Mouse (Mus musculus) midbrain, embryonic 12.5 days (tissue): ENCODE results near the gene Asf1b. TPM values are rescaled to one million over a fixed set of nuclear protein-coding genes. Genes with fewer than 3 reads are reported as not detected.

Experiments
- ATAC-seq: fragments of 200-750 bp; cut with Nextera tagmentation; 2 replicates; pipeline ENCODE4 v1.8.0; 2017; ENCODE audit warnings: low read depth, moderate TSS enrichment, moderate library complexity; ENCODE audit not compliant: low FRiP score
- H3K27ac ChIP-seq: fragments of 300-500 bp; sonication (generic); replicated peaks from 2 replicates; pipeline ENCODE4 v1.5.1; 2016; ENCODE audit warnings: mild to moderate bottlenecking
- H3K27me3 ChIP-seq: fragments of 300-500 bp; sonication (generic); 2 replicates; pipeline ENCODE4 v1.6.1; 2016; ENCODE audit warnings: mild to moderate bottlenecking
- H3K36me3 ChIP-seq: fragments of 300-500 bp; sonication (generic); 2 replicates; pipeline ENCODE4 v1.6.1; 2016
- H3K4me1 ChIP-seq: fragments of 300-500 bp; sonication (generic); 2 replicates; pipeline ENCODE4 v1.6.1; 2016
- H3K4me2 ChIP-seq: fragments of 300-500 bp; sonication (generic); replicated peaks from 2 replicates; pipeline ENCODE4 v1.6.1; 2016; ENCODE audit warnings: mild to moderate bottlenecking, moderate library complexity
- H3K4me3 ChIP-seq: fragments of 300-500 bp; sonication (generic); 2 replicates; pipeline ENCODE4 v1.5.1; 2016; ENCODE audit warnings: mild to moderate bottlenecking
- H3K9ac ChIP-seq: fragments of 300-500 bp; sonication (generic); replicated peaks from 2 replicates; pipeline ENCODE4 v1.6.1; 2016; ENCODE audit warnings: mild to moderate bottlenecking, moderate library complexity
- H3K9me3 ChIP-seq: fragments of 300-500 bp; sonication (generic); 2 replicates; pipeline ENCODE4 v1.6.1; 2016; ENCODE audit warnings: mild to moderate bottlenecking
- WGBS: fragments of 180-500 bp; shearing (Covaris S2); methylation state at CpG from one replicate; pipeline ENCODE4 v1.1.7; 2016; 5-methylcytosine and 5-hydroxymethylcytosine counted together
- polyA plus RNA-seq: library from polyadenylated mRNA; unstranded; fragments of >200 nt; fragmentation: Nextera tagmentation; extraction: Ambion mirVana; gene quantifications from 2 replicates; pipeline ENCODE4 v1.2.1, GENCODE M21; 2016

The Asf1b gene
- polyA plus RNA-seq: 58.8 and 62.8 TPM in 2 replicates

DNA sequence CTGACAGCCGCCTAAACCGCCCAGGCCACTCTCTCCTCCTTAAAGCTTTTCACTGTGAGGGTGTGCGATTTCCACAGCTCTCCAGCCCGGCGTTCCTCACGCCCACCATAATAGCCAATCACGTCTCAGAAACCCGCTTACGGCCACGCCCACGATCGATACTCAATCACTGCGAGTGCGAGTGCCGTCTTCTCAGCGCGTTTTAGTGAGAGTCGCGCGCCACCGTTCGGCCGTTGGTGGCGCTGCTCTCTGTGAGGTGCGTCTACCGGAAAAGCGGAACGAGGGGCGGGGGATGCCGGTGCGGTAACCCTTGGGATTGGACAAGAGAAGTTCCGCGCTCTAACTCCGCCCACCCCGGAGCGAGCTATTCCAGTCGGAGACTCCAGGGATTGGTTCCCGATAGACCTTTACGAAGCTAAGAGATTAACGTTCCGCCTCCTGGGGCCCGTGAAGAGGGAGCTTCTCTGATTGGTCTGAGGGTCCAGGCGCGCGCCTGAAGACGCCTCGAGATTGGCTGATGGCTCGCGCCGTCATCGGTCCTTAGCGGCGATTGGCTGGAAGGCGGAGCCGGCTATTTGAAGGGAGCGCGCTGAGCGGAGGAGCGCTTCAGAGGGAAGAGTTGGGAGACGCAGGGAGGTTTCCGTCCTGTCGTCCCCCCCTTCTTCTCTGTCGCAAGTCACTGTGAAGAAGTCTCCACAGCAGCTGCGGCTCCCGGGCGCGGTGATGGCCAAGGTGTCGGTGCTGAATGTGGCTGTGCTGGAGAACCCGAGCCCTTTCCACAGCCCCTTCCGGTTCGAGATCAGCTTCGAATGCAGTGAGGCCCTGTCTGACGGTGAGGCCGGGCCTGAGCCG, at the start of gene Asf1b, which contains the start of gene Gm10644:
Gene Asf1b, plus strand, starts transcription at position 402 of the 852 bp plus-strand sequence.
Gene Gm10644, minus strand, starts transcription at position 100 of the 852 bp plus-strand sequence.
- Histone ChIP-seq H3K4me3 (peak within 1 kb of the TSS; percentile 59), H3K27ac (0 out of 2 replicates have a peak within 1 kb of the TSS, but pooled peaks have one; percentile 11), H3K9me3 (no peaks in the 10 kb centered on the region), H3K4me1 (peaks cover 17% of the 10 kb centered on the region), H3K9ac (peak within 1 kb of the TSS; percentile 62), H3K27me3 (no peaks in the 10 kb centered on the region), H3K4me2 (peak within 1 kb of the TSS; percentile 82), H3K36me3 (no peaks in the 10 kb centered on the region)
- WGBS: under 1% methylated on average over 75 of the region's 75 CpGs
- peak; percentile 99 for ATAC-seq

- H3K9ac ChIP-seq: peak overlapping the region; percentile 20; the same call in 1 of the 2 replicates
- ATAC-seq: no peak
- no peak overlapping the region for H3K4me3 ChIP-seq
- 86% methylated on average over 6 of the region's 6 CpGs for WGBS
- H3K9me3 ChIP-seq: no peaks in the 10 kb centered on the region
- no peaks in the 10 kb centered on the region for H3K27me3 ChIP-seq
- peaks cover 36% of the 10 kb centered on the region for H3K4me1 ChIP-seq
- H3K4me2 ChIP-seq: no peak overlapping the region
- no peaks in the 10 kb centered on the region for H3K36me3 ChIP-seq
- H3K27ac ChIP-seq: no peak overlapping the region
Observed at GRCm38 (mm10) chr8:83908583-83908982, 46.7 kb upstream of the Asf1b start.

GRCm38 (mm10) chr8:83909311-83909710, 46.0 kb upstream of the Asf1b start:
- 50% methylated on average over 7 of the region's 8 CpGs for WGBS

GRCm38 (mm10) chr8:83911809-83912731, 43.2 kb upstream of the Asf1b start:
- Histone ChIP-seq H3K9me3 (no peaks in the 10 kb centered on the region), H3K27me3 (no peaks in the 10 kb centered on the region), H3K4me2 (no peak overlapping the region), H3K4me3 (no peak overlapping the region), H3K4me1 (peaks cover 34% of the 10 kb centered on the region), H3K9ac (no peak overlapping the region), H3K36me3 (no peaks in the 10 kb centered on the region), H3K27ac (no peak overlapping the region)
- 83% methylated on average over 5 of the region's 5 CpGs for WGBS
- no peak for ATAC-seq

More at GRCm38 (mm10) chr8:83909311-83909710, 46.0 kb upstream of the Asf1b start:
- Histone ChIP-seq H3K4me1 (peaks cover 30% of the 10 kb centered on the region), H3K27me3 (no peaks in the 10 kb centered on the region), H3K4me2 (no peak overlapping the region), H3K4me3 (no peak overlapping the region), H3K27ac (no peak overlapping the region), H3K9me3 (no peaks in the 10 kb centered on the region), H3K9ac (peak overlapping the region; percentile 20), H3K36me3 (no peaks in the 10 kb centered on the region)
- no peak for ATAC-seq

- Histone ChIP-seq H3K4me1 (peaks cover 21% of the 10 kb centered on the region), H3K9ac (no peak overlapping the region)
- 88% methylated on average over 3 of the region's 3 CpGs for WGBS
Observed at GRCm38 (mm10) chr8:83914232-83914631, 41.1 kb upstream of the Asf1b start.

DNA sequence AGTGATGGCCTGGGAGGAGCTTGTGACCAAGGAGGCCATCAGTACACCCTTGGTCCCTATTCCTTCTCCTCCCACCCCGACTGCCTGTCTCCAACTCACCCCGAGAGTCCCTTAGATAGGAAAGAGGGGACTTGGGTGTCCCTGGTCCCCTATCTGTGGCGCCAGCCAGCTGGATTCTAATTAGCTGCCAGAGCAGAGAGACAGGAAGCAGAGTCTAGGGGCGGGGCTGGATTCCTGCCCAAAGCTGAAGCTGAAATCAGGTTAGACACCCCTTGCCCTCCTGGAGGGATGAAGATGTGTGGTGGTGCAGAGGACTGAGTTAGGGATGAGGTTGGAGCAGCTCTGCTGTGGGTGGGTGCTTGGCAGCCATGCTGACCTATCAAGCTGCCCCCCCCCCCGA, 40.4 kb upstream of the Asf1b start:
- Histone ChIP-seq H3K27ac (no peak overlapping the region), H3K36me3 (peaks cover 8% of the 10 kb centered on the region; the same call in 1 of the 2 replicates), H3K9me3 (no peaks in the 10 kb centered on the region), H3K27me3 (no peaks in the 10 kb centered on the region), H3K4me1 (peaks cover 17% of the 10 kb centered on the region), H3K9ac (no peak overlapping the region), H3K4me2 (no peak overlapping the region), H3K4me3 (no peak overlapping the region)
- no peak for ATAC-seq
- 79% methylated on average over 5 of the region's 5 CpGs for WGBS

More at GRCm38 (mm10) chr8:83914232-83914631, 41.1 kb upstream of the Asf1b start:
- no peak for ATAC-seq
- Histone ChIP-seq H3K27ac (no peak overlapping the region), H3K4me3 (no peak overlapping the region), H3K9me3 (no peaks in the 10 kb centered on the region), H3K27me3 (no peaks in the 10 kb centered on the region), H3K4me2 (no peak overlapping the region), H3K36me3 (peaks cover 2% of the 10 kb centered on the region; the same call in 1 of the 2 replicates)

DNA sequence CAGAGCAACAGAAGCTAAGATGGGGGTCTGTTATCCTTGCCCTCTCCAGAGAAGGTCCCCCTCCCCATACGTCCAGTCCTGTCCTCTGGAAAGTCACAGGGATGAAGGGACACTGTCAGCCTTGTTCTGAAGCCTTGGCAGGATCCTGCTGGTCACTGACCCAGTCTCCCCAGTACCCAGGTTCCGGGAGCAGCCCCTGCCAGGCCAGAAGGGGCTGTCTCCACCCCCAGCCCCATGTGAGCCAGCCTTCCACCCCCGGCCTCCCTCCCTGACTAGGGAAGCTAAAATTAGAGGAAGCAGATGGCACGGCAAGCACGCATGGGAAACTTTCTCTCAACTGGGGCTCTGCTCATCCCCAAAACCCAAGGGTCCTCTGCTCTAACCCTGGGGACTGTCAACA, 39.3 kb upstream of the Asf1b start:
- Histone ChIP-seq H3K27ac (no peak overlapping the region), H3K9ac (no peak overlapping the region), H3K4me2 (no peak overlapping the region), H3K27me3 (no peaks in the 10 kb centered on the region), H3K9me3 (no peaks in the 10 kb centered on the region), H3K4me1 (peaks cover 15% of the 10 kb centered on the region), H3K36me3 (peaks cover 16% of the 10 kb centered on the region), H3K4me3 (no peak overlapping the region)
- ATAC-seq: no peak
- WGBS: 82% methylated on average over 5 of the region's 5 CpGs

DNA sequence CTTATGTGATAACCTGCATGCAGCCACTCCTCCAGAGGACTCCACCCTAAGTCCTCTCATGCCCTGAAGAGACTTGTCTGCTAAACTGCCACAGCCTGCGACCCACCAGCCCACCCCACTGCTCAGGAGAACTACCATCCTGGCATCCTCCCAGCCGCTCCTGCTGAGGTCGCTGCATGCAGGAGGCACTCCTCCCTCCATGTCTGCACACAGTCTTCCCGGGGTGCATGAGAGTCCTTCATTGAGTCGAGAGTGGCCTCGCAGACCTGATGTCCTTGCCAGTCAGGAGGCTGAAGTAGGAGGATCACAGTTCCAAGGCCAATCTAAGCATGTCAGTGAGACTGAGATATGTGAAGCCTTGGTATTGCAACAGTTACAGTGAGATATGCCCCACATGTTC, 37.7 kb upstream of the Asf1b start:
- no peak for ATAC-seq
- Histone ChIP-seq H3K27me3 (no peaks in the 10 kb centered on the region), H3K27ac (no peak overlapping the region), H3K9ac (no peak overlapping the region), H3K4me2 (no peak overlapping the region), H3K36me3 (peaks cover 28% of the 10 kb centered on the region), H3K9me3 (no peaks in the 10 kb centered on the region), H3K4me3 (no peak overlapping the region), H3K4me1 (peaks cover 15% of the 10 kb centered on the region)
- WGBS: 84% methylated on average over 6 of the region's 6 CpGs

DNA sequence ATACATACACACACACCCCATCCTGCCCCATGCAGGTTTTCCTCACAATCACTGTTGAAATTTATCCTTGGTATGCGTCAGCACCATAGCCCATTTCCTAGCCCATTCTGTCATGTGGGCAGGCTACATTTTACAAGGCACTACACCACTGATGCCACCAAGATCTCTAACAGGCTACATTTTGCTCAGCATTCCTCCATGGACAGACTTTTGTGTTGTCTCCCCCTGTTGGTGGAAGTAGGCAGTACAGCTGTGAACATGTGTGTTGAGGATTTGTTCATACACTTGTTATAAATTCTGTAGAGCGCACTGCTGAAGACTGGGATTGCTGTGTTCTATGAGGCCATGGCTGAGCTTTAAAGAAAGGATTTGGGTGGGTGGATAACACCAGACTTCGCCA, 33.7 kb upstream of the Asf1b start:
- H3K9me3 ChIP-seq: no peaks in the 10 kb centered on the region
- 0 out of 2 replicates have a peak overlapping the region, but pooled peaks have one; percentile 10 for H3K27ac ChIP-seq
- no peaks in the 10 kb centered on the region for H3K4me1 ChIP-seq
- H3K9ac ChIP-seq: no peak overlapping the region
- H3K4me3 ChIP-seq: no peak overlapping the region
- no peaks in the 10 kb centered on the region for H3K27me3 ChIP-seq
- ATAC-seq: no peak
- no peak overlapping the region for H3K4me2 ChIP-seq
- peaks cover 59% of the 10 kb centered on the region for H3K36me3 ChIP-seq
- 73% methylated on average over 3 of the region's 3 CpGs for WGBS

- no peak overlapping the region for H3K27ac ChIP-seq
- no peaks in the 10 kb centered on the region for H3K27me3 ChIP-seq
- H3K36me3 ChIP-seq: peaks cover 68% of the 10 kb centered on the region
- ATAC-seq: no peak
- 94% methylated on average over 8 of the region's 8 CpGs for WGBS
- H3K4me1 ChIP-seq: no peaks in the 10 kb centered on the region
- no peak overlapping the region for H3K4me2 ChIP-seq
- no peaks in the 10 kb centered on the region for H3K9me3 ChIP-seq
- no peak overlapping the region for H3K9ac ChIP-seq
- no peak overlapping the region for H3K4me3 ChIP-seq
Observed at GRCm38 (mm10) chr8:83922727-83923126, 32.6 kb upstream of the Asf1b start.

- Histone ChIP-seq H3K36me3 (peaks cover 80% of the 10 kb centered on the region), H3K27me3 (no peaks in the 10 kb centered on the region), H3K27ac (no peak overlapping the region), H3K4me3 (no peak overlapping the region), H3K9me3 (no peaks in the 10 kb centered on the region), H3K4me2 (no peak overlapping the region), H3K9ac (no peak overlapping the region), H3K4me1 (no peaks in the 10 kb centered on the region)
- no peak for ATAC-seq
- 93% methylated on average over 5 of the region's 5 CpGs for WGBS
Observed at GRCm38 (mm10) chr8:83924585-83924984, 30.7 kb upstream of the Asf1b start.
